Mouse (Mus musculus) left cerebral cortex, adult 8-10 months (tissue): ENCODE data around the gene Rps8. TPM values are rescaled to one million over a fixed set of nuclear protein-coding genes. Genes with fewer than 3 reads are reported as not detected.

Experiments
- microRNA-seq, 2 experiments: library from miRNA; unstranded; fragments of <30 nt; microRNA quantifications; one replicate each; pipeline ENCODE4 v1.2.0; 2022
- total RNA-seq, 4 experiments: library from RNA; stranded (reverse); gene quantifications; 2 replicates each; pipeline ENCODE4 v1.2.4; 2022

Gene Rps8
- total RNA-seq, 4 experiments from 2014 or later: 561 to 608 (median 588) TPM

Small RNA genes within 50 kb of the gene (microRNA-seq; reads per million reads assigned to microRNA genes)
- gene Gm22398: 0 reads per million in 2 experiments

Other genes starting within 250 kb of the Rps8 start
- 10 to 100 TPM; 62.5 to 75.0 (median 67.2) TPM for gene Urod, start 161.8 kb downstream of the Rps8 start, total RNA-seq
- 10 to 100 TPM; 40.3 to 60.2 (median 48.0) TPM for gene Hectd3, start 160.9 kb downstream of the Rps8 start, total RNA-seq
- 10 to 100 TPM; 19.4 to 23.1 (median 22.5) TPM for gene Eif2b3, start 136.8 kb downstream of the Rps8 start, total RNA-seq
- 1 to 10 TPM; 1.4 to 3.0 (median 1.6) TPM for gene Ptch2, start 60.2 kb downstream of the Rps8 start, total RNA-seq
- gene Btbd19, start 30.5 kb downstream of the Rps8 start, total RNA-seq: 10 to 100 TPM; 14.1 to 18.8 (median 17.4) TPM
- not detected for gene Tctex1d4, start 29.4 kb downstream of the Rps8 start, total RNA-seq
- gene Plk3, start 22.3 kb downstream of the Rps8 start, total RNA-seq: 10 to 100 TPM in 3 of 4 experiments, 1 to 10 TPM in 1; 8.0 to 14.1 (median 12.9) TPM
- gene Kif2c, start 26.4 kb upstream of the Rps8 start, total RNA-seq: under 1 TPM in 3 of 4 experiments, not detected in 1; 0.15 to 0.42 (median 0.36) TPM
- 1 to 10 TPM; 5.4 to 6.8 (median 6.1) TPM for gene Tmem53, start 95.7 kb upstream of the Rps8 start, total RNA-seq
- under 1 TPM; 0.32 to 0.91 (median 0.43) TPM for gene Armh1, start 95.9 kb upstream of the Rps8 start, total RNA-seq